Mouse (Mus musculus) T-helper 17 cell (primary cell): Measurements from ENCODE around the gene Coa7.
"Not testable (repeated sequence)": the region's sequence is repeated elsewhere in the genome, so short reads cannot be mapped to it uniquely, and the experiment has no call there.

Experiments
- in situ Hi-C, 2 experiments: fragments of 300-600 bp; cut with MboI, MseI; formaldehyde crosslinking; loops; 1 replicate in 1 of 2; 2 replicates in 1 of 2; pipeline ENCODE4 v1.15.1; 2025; ENCODE audit warnings: high pct_unique_total_duplicates in 2 of 2

The Coa7 gene

GRCm38 (mm10) chr4:108338811-108339210 lies 10.9 kb downstream of the Coa7 start:
- in situ Hi-C loops, result loop anchor here in 1 of 2 experiments (5.0 kb wide), 1 partner anchor 128 kb away; no protein-coding TSS in a partner anchor

DNA sequence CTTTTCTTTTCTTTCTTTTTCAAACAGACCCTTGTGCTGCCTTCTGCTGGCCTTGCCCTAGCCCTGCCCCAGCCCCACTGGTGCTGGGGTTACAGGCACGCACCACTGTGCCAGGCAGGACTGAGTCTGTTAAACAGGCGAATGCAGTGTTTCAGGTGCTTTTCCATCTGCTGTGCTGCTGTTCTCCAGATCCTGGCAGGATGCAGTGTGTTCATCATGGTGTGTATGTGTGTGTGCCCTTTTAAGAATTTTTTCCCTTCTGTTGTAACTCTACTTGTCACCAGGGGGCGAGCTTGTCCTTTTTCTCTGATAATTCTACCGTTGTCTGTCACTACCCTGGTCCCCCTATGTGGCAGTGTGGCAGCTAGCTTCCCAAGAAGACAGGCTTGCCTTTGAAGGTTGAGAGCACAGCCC lies 11.3 kb downstream of the Coa7 start:
- in situ Hi-C loops, result loop anchor here in 1 of 2 experiments (5.0 kb wide), 1 partner anchor 128 kb away; no protein-coding TSS in a partner anchor

DNA sequence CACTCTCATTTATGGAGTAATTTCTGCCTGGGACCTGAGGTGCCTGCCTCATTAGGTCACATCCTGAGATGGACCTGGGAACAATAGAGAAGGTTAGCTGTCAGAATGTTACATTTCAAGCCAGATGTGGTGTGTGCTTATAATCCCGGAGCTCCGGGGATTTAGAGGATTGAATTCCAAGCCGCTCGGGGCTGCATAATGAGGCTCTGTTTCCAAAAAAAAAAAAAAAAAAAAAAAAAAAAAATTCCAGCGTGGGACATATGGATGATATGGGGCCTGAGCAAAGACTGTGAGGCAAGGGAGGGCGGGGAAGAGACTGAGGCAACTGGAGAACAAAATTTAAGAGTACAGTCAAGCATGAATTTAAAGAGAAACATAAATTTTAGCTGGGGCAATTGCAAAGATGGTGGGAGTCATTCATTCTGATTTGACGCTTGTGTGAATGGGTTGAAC lies 16.7 kb downstream of the Coa7 start:
- in situ Hi-C loops, result no loop called here

GRCm38 (mm10) chr4:108345826-108346225 lies 17.9 kb downstream of the Coa7 start:
- in situ Hi-C loops, result no loop called here

DNA sequence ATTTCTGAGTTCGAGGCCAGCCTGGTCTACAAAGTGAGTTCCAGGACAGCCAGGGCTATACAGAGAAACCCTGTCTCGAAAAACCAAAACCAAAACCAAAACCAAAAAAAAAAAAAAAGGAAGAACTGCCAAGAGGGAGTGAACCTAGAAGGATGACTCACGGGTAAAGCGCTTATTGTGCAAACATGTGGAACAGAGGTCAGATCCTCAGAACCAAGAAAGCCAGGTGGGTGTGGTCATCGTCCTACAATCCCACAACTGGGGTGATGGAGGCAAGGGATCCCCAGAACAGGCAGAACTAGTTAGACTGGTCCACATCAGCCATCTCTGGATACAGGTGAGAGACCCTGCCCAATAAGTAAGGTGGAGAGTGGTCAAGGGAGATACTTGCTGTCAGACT lies 19.2 kb downstream of the Coa7 start:
- in situ Hi-C loops, result no loop called here

DNA sequence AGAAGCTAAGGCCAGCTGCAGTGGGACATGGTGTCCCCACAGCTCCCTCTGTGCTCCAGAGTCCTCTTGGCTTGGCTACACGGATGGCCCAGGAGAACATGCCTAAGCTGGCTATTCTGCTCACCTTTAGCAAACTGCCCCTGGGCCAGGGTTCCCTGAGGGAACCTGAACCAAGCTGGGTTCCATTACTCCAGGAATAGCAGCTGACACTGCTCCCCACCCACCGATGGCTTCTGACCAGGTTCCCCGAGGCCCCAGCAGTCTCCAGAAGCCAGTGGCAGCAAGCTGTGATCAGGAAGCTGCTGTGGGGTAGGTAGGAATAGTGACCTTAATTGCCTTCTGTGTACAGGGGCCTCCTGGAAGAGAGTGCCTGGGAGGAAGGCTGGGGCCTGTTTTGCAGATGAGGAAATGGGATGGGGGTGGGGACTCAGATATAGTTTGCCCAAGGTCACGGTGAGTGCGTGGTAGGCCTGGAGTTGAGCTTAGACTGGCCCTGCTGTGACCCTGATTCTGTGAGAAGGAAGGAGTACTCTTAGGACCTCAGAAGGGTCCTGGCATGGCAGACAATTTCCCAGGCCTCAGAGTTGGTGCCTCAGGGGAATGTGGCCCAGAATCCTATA lies 20.4 kb downstream of the Coa7 start:
- in situ Hi-C loops, result no loop called here

- in situ Hi-C loops, result no loop called here
These were observed 21.1 kb downstream of the Coa7 start for GRCm38 (mm10) chr4:108349064-108349463.

GRCm38 (mm10) chr4:108349836-108350547 lies 22.1 kb downstream of the Coa7 start:
- in situ Hi-C loops, result no loop called here

DNA sequence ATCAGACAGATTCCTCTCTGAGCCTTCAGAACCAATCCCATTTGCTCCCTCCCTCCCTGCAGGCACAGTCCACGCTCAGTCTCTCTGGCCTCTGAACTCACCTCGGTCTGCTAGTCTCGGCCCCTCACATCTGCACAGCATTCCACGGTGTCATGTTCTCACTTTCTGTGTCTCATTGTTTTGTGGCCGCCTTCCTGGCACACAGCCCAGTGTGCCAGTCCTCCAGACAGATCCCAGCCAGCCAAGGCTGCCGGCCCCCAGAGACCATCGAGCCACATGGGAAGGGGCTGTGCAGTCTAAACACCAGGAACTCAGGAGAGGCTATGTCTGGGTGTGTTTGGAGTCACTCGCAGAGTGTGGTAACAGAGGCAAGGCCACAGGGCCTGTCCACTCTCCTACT lies 22.9 kb downstream of the Coa7 start:
- in situ Hi-C loops, result no loop called here

GRCm38 (mm10) chr4:108353591-108353990 lies 25.7 kb downstream of the Coa7 start:
- in situ Hi-C loops, result not testable (repeated sequence)

- in situ Hi-C loops, result no loop called here
These were observed 29.5 kb downstream of the Coa7 start for GRCm38 (mm10) chr4:108357458-108357857.

GRCm38 (mm10) chr4:108358498-108358897 lies 30.6 kb downstream of the Coa7 start:
- in situ Hi-C loops, result no loop called here

GRCm38 (mm10) chr4:108360136-108361055 lies 32.5 kb downstream of the Coa7 start:
- in situ Hi-C loops, result no loop called here

DNA sequence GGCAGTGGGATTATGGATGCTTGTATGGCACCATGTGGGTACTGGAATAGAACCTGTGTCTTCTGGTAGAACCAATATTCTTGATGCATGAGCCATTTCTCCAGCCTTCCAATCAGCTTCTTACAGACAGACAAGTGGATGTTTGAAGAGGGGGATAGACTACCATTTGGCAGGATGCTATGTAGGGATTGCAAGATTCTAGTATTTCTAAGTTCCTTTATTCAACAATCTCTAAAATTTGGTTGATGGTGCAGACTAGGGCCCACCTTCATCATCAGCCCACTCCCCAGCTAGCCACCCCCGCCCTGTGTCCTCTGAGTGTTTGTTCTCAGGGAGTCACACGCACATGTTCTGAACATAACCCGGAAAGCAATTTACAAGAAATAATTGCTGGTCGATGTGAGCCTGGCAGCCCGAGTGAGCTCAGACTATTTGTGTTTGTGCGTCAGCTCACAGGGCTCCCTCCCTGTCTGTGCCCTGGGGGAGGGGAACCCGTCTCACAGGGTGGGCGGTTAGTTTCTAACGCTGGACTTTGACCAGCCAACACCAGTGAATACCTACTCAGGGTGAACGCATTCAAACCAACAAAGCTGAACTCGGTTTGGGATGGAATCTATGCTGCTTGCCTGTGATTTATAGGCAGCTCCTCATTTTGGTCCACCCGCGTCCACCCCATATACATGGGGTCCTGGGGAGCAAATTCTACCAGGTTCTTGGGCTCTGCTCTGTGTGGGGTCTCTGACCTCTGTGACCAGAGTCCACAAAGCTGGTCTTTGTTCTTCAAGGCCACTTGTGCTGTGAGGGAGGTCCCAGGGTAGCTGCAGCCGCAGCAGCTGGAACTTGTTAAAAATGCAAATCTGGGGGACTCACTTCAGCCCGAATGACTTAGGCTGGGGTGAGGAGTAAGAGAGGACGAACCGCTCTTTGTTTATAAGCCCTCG lies 34.7 kb downstream of the Coa7 start:
- in situ Hi-C loops, result no loop called here

- in situ Hi-C loops, result no loop called here
These were observed 35.6 kb downstream of the Coa7 start for GRCm38 (mm10) chr4:108363355-108364110.

DNA sequence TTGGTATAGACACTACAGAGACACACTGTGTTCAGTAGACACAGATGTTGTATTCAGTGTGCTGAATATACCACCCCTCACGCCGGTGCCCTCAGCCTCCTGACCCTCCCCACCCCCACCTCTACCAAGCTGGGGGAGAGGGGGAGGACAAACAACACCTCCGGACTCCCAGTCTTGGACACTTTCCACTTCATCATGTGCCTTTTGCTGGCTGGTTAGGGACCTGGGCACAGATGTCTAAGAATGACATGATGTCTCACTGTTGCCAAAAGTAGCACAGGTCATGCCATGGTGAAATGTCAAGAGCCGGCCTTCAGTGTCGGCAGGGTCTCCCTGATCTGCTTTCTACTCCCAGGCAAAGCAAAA lies 36.2 kb downstream of the Coa7 start:
- in situ Hi-C loops, result no loop called here

- in situ Hi-C loops, result no loop called here
These were observed 41.3 kb downstream of the Coa7 start for GRCm38 (mm10) chr4:108369254-108369653.

- in situ Hi-C loops, result no loop called here
These were observed 42.5 kb downstream of the Coa7 start for GRCm38 (mm10) chr4:108370409-108370808.

- in situ Hi-C loops, result no loop called here
These were observed 43.5 kb downstream of the Coa7 start for GRCm38 (mm10) chr4:108371421-108371820.

- in situ Hi-C loops, result no loop called here
These were observed 44.2 kb downstream of the Coa7 start for GRCm38 (mm10) chr4:108372166-108372565.
